Mouse (Mus musculus) liver, postnatal 0 days (tissue): ENCODE data around the gene Ints13.

Experiments
- CTCF ChIP-seq: sonication (generic); IDR thresholded peaks from 2 replicates; pipeline ENCODE4 v1.5.1; 2016; ENCODE audit warnings: antibody characterized with exemption, low read depth
- EP300 ChIP-seq: IDR thresholded peaks from 2 replicates; pipeline ENCODE4 v1.6.1; 2016; ENCODE audit warnings: antibody characterized with exemption, low read depth, mild to moderate bottlenecking

- no peak for TF ChIP-seq CTCF
- TF ChIP-seq EP300: no peak
Measured at GRCm38 (mm10) chr6:146616670-146617069, 39.0 kb upstream of the Ints13 start.
